Mouse (Mus musculus) cortical plate, adult 2 months (tissue): ENCODE results near the gene Myl6.

ENCODE experiments used
- CTCF ChIP-seq: fragments of 200-500 bp; IDR thresholded peaks from 2 replicates; pipeline ENCODE4 v1.5.1; 2011; ENCODE audit warnings: mild to moderate bottlenecking, control low read depth, low read length; ENCODE audit not compliant: insufficient read depth; ENCODE audit errors: extremely low read depth
- POLR2A ChIP-seq: fragments of 200-500 bp; IDR thresholded peaks from 2 replicates; pipeline ENCODE4 v1.6.1; 2011; ENCODE audit warnings: mild to moderate bottlenecking, low read length, control low read depth; ENCODE audit not compliant: insufficient read depth; ENCODE audit errors: extremely low read depth

DNA sequence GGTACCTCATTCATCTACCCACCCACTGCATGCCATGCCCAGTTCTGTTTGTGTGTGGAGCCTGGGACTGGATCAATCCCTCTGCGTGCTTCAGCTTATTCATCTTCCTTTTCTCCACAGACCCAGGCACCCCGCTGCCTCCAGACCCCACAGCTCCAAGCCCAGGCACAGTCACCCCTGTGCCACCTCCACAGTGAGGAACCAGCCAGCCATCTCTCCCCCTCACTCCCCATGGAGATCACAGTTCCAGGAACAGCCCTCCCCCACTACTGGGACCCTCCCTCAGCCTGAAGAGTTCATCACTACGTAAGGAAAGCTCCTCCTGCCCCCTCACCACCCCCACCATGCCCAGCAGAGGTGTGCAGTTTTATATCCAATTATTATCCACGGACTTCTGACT, 5.2 kb downstream of the Myl6 start:
- TF ChIP-seq CTCF: no peak
- no peak for TF ChIP-seq POLR2A
